11 mouse cellular contexts compared by ENCODE assay signal in the genomic region with DNA sequence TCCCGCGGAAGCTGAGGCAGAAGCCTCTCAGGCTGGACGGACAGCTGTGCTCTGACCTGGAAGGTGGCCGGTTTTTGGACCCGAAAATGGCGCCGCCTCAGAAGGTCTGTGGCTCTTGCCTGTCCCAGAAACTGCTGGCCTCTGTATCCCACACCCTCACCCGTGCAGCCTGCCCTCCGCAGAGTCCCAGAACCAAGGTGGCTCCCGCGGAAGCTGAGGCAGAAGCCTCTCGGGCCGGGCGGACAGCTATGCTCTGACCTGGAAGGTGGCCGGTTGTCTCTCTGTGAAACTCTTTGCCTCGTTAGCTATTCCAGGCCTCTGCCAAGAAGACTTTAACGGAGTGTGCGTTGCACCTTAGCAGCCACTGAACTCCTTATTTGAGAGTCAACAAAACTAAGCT. TPM values are rescaled to one million over a fixed set of nuclear protein-coding genes. Genes with fewer than 3 reads are reported as not detected.
DNase-seq lines count a peak whose midpoint lies in the region.
"Had no signal": no experiment of that assay in that cellular context is flagged by ENCODE, and none has a peak within 500 bp of the region (broad histone marks: within the 10 kb centered on the region; RNA-seq: fewer than 3 reads in every experiment).

No protein-coding gene starts in this region.

- peak; percentile 1 for DNase-seq in ZHBTc4 (ENCODE audit: low read depth, low spot score)
- peak; percentile 2 for DNase-seq in gastrocnemius, postnatal 10 days

RNA-seq across cellular contexts. Expression of a gene that starts 26.4 kb away (rescaled TPM):
- total RNA-seq in gastrocnemius, postnatal 10 days (2021), result not detected
- total RNA-seq: adrenal gland, adult 18-20 months; adrenal gland, adult 2 months; adrenal gland, adult 8-10 months; adrenal gland, postnatal 25 days; adrenal gland, postnatal 36 days; CH12.LX; ES-E14; G1E; MEL had no signal
